Mouse (Mus musculus) granulocyte monocyte progenitor cell, adult 5-6 weeks (primary cell): ENCODE measurements at regions not wholly inside any gene's neighbourhood (a gene's known extent, or its start where the extent isn't known, plus 50 kb on each side); places are given as distances from the start of the nearest gene placed in this dataset.

Experiments
- ATAC-seq: replicated peaks from 2 replicates; pipeline ENCODE4 v1.8.0; 2016; ENCODE audit warnings: mild to moderate bottlenecking, moderate TSS enrichment, inconsistent platforms; ENCODE audit not compliant: poor library complexity, severe bottlenecking

GRCm38 (mm10) chr3:17772886-17773285 lies 175.3 kb upstream of the Cypt12 start:
- no peak for ATAC-seq

GRCm38 (mm10) chr3:17779152-17779551 lies 169.1 kb upstream of the Cypt12 start:
- ATAC-seq = no peak

GRCm38 (mm10) chr3:17784076-17784475 lies 164.1 kb upstream of the Cypt12 start:
- no peak for ATAC-seq

- no peak for ATAC-seq
Measured at GRCm38 (mm10) chr3:17784587-17784986, 163.6 kb upstream of the Cypt12 start.

- ATAC-seq = no peak
Measured at GRCm38 (mm10) chr3:17785106-17786022, 162.8 kb upstream of the Cypt12 start.

- ATAC-seq = peak; percentile 22; the same call in 1 of the 2 replicates
Measured at GRCm38 (mm10) chr3:17786023-17786720, 162.0 kb upstream of the Cypt12 start.

- ATAC-seq = no peak
Measured at GRCm38 (mm10) chr3:17786721-17787442, 161.3 kb upstream of the Cypt12 start.

GRCm38 (mm10) chr3:17787443-17788333 lies 160.5 kb upstream of the Cypt12 start:
- no peak for ATAC-seq

- ATAC-seq = no peak
Measured at GRCm38 (mm10) chr3:17788334-17788720, 159.9 kb upstream of the Cypt12 start.

GRCm38 (mm10) chr3:17788778-17789299 lies 159.4 kb upstream of the Cypt12 start:
- no peak for ATAC-seq

- ATAC-seq = no peak
Measured at GRCm38 (mm10) chr3:17789454-17790196, 158.6 kb upstream of the Cypt12 start.

GRCm38 (mm10) chr3:17790331-17790730 lies 157.9 kb upstream of the Cypt12 start:
- no peak for ATAC-seq

- ATAC-seq = no peak
Measured at GRCm38 (mm10) chr3:17790816-17791215, 157.4 kb upstream of the Cypt12 start.

- no peak for ATAC-seq
Measured at GRCm38 (mm10) chr3:17791381-17792320, 156.6 kb upstream of the Cypt12 start.

GRCm38 (mm10) chr3:17792537-17793039 lies 155.6 kb upstream of the Cypt12 start:
- no peak for ATAC-seq

- ATAC-seq = no peak
Measured at GRCm38 (mm10) chr3:17793646-17794250, 154.5 kb upstream of the Cypt12 start.
